Mouse (Mus musculus): ENCODE measurements at regions not wholly inside any gene's neighbourhood (a gene's known extent, or its start where the extent isn't known, plus 50 kb on each side); places are given as distances from the start of the nearest gene placed in this dataset.

DNA sequence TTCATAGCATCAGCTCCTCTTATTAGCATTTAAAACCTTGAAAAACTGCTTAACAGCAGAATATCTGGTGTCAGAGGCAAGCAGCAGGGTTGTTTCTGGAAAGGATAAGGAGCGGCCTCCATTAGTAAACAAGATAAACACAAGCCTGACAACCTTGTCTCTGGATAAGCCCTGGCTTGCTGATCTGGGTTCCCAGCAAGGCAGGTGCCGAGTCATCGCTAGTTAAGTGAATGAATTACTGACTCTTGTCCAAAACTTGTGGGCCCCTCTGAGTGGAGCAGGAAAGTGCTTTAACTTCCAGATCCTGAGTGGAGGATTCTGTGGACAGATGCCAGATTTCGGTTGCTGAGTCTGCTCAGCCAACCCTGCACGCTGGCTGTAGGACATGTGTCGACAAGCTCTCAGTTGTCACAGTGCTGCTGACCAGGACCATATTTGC, 85.6 kb upstream of the Lgalsl start:
- WGBS = 42% methylated on average over 6 of the region's 6 CpGs
- H3K4me2 ChIP-seq (ENCODE audit: low read depth, low read length) = no peak overlapping the region
- H3K36me3 ChIP-seq (ENCODE audit: control insufficient read depth, insufficient read depth, low read length) = no peaks in the 10 kb centered on the region
- no peak overlapping the region for H3K27ac ChIP-seq (ENCODE audit: low read length)
- peak; percentile 58 for ATAC-seq
- no peak overlapping the region for H3K9ac ChIP-seq (ENCODE audit: low read depth, low read length)
- H3K9me3 ChIP-seq (ENCODE audit: control insufficient read depth, low read length) = no peaks in the 10 kb centered on the region
- H3K27me3 ChIP-seq (replicated peaks; ENCODE audit: control insufficient read depth, insufficient read depth, low read length) = no peaks in the 10 kb centered on the region
- peaks cover 15% of the 10 kb centered on the region; the same call in 1 of the 2 replicates for H3K4me1 ChIP-seq (ENCODE audit: control insufficient read depth, insufficient read depth, low read length)
- H3K4me3 ChIP-seq (ENCODE audit: low read length) = no peak overlapping the region

DNA sequence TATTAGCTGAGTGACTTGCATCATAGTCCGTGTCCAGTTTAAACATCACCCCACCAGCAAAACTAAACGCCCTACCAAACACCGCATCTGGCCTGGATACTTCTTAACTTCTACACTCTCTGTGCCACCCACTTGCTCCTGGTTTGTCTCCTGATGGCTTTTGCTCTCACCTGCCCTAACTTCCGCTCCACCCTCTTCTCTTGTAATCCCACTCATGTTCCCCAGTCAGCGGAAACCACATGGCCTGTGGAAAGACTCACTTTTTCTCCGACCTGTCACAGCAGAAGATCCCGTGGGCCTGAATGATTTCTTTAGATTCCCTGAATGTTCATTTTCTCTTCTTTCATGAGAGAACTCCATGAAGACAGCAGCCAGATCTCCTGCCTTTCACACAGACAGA, 86.1 kb upstream of the Lgalsl start:
- Histone ChIP-seq H3K9ac (ENCODE audit: low read depth, low read length) (no peak overlapping the region), H3K27ac (ENCODE audit: low read length) (no peak overlapping the region)
- 87% methylated on average over 7 of the region's 7 CpGs for WGBS

DNA sequence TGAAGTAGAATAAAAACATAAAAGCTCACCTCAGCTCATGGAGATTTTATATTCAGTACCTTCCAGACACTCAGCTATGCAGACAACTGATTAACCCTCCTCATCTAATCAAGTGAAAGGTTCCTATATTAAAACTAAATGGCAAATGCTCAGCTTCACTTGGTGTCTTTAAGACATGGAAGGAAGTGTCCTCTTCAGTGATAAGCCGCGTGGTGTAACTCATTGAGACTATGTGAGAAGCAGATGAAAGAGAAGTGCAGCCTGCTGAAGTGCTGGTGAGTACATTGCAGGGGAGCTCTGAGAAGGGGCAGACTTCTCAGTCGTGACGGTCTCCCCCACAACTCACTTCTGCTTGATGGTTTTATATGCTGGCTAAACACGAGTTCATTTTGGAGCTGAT, 86.6 kb upstream of the Lgalsl start:
- Histone ChIP-seq H3K4me2 (ENCODE audit: low read depth, low read length) (no peak overlapping the region), H3K4me3 (ENCODE audit: low read length) (no peak overlapping the region), H3K9me3 (ENCODE audit: control insufficient read depth, low read length) (no peaks in the 10 kb centered on the region), H3K27ac (ENCODE audit: low read length) (no peak overlapping the region), H3K4me1 (ENCODE audit: control insufficient read depth, insufficient read depth, low read length) (peaks cover 15% of the 10 kb centered on the region; the same call in 1 of the 2 replicates), H3K9ac (ENCODE audit: low read depth, low read length) (no peak overlapping the region), H3K36me3 (ENCODE audit: control insufficient read depth, insufficient read depth, low read length) (no peaks in the 10 kb centered on the region), H3K27me3 (replicated peaks; ENCODE audit: control insufficient read depth, insufficient read depth, low read length) (no peaks in the 10 kb centered on the region)
- no peak for ATAC-seq
- 59% methylated on average over 5 of the region's 5 CpGs for WGBS

More for the DNA sequence above, 86.1 kb upstream of the Lgalsl start:
- H3K36me3 ChIP-seq (ENCODE audit: control insufficient read depth, insufficient read depth, low read length) = no peaks in the 10 kb centered on the region
- no peaks in the 10 kb centered on the region for H3K27me3 ChIP-seq (replicated peaks; ENCODE audit: control insufficient read depth, insufficient read depth, low read length)
- ATAC-seq = no peak
- H3K9me3 ChIP-seq (ENCODE audit: control insufficient read depth, low read length) = no peaks in the 10 kb centered on the region
- no peak overlapping the region for H3K4me2 ChIP-seq (ENCODE audit: low read depth, low read length)
- no peak overlapping the region for H3K4me3 ChIP-seq (ENCODE audit: low read length)
- peaks cover 15% of the 10 kb centered on the region; the same call in 1 of the 2 replicates for H3K4me1 ChIP-seq (ENCODE audit: control insufficient read depth, insufficient read depth, low read length)

DNA sequence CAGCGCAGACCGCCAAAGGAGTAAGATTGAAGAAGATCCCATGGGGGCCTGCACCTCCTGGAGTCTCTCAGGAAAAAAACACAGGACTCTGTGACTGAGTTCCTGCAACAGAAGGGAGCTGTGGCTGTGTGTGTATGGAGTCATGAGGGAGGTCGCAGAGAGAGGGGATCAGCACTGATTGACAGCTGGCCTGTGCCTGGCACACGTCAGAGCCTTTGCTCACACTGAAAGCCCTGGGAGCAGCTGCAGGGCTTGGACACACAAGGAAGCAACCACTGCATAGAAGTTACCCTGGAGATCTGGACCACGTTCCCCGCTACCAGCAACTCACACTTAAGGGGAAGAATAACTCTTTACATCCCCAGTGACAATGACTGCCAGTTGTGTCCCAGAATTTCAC, 92.3 kb upstream of the Lgalsl start:
- Histone ChIP-seq H3K27me3 (replicated peaks; ENCODE audit: control insufficient read depth, insufficient read depth, low read length) (no peaks in the 10 kb centered on the region), H3K9me3 (ENCODE audit: control insufficient read depth, low read length) (no peaks in the 10 kb centered on the region), H3K4me1 (ENCODE audit: control insufficient read depth, insufficient read depth, low read length) (no peaks in the 10 kb centered on the region), H3K9ac (ENCODE audit: low read depth, low read length) (no peak overlapping the region), H3K4me3 (ENCODE audit: low read length) (no peak overlapping the region), H3K4me2 (ENCODE audit: low read depth, low read length) (no peak overlapping the region), H3K36me3 (ENCODE audit: control insufficient read depth, insufficient read depth, low read length) (no peaks in the 10 kb centered on the region), H3K27ac (ENCODE audit: low read length) (no peak overlapping the region)
- no peak for ATAC-seq
- WGBS = 64% methylated on average over 6 of the region's 6 CpGs

DNA sequence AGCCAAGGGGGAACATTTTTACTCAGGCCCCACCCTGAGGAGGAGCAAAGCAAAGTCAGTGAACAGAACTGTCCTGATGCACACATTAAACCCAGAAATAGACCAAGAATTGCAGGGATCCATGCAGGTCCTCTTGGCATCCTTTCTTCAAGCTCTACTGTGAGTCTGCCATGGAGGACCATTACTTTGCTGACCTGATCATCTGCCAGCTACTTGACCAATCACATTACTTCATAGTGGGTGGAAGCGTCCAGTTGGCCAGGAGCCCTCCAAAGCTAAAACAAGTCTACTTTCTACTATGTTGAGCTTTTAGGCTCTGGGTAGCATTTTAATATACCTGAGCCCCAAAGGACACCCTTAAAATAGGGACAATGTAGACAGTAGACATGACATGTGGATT, 98.6 kb upstream of the Lgalsl start:
- Histone ChIP-seq H3K9ac (ENCODE audit: low read depth, low read length) (no peak overlapping the region), H3K27ac (ENCODE audit: low read length) (no peak overlapping the region), H3K36me3 (ENCODE audit: control insufficient read depth, insufficient read depth, low read length) (no peaks in the 10 kb centered on the region), H3K4me2 (ENCODE audit: low read depth, low read length) (no peak overlapping the region), H3K4me3 (ENCODE audit: low read length) (no peak overlapping the region), H3K9me3 (ENCODE audit: control insufficient read depth, low read length) (no peaks in the 10 kb centered on the region), H3K4me1 (ENCODE audit: control insufficient read depth, insufficient read depth, low read length) (no peaks in the 10 kb centered on the region), H3K27me3 (replicated peaks; ENCODE audit: control insufficient read depth, insufficient read depth, low read length) (no peaks in the 10 kb centered on the region)
- no peak for ATAC-seq
- WGBS = 92% methylated on average over 1 of the region's 1 CpGs

DNA sequence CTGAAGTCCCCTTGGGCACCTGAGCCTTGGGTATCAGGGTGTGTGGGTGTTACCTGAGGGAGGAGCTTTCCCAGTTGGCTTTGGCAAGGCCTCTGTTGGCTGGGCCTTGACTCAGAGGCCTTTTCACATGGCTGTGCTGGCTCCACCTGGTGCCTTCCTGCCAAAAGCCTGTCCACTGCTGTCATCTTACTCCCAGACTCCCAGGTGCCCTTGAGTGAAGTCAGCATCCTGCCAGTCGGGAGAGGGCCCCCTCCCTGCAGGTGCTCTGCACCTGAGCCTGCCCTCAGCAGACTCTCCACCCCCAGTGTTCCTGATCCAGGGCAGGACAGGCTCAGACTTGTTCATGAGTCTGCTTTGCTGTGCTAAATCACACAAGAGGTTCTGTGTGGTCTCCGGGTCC, 99.2 kb upstream of the Lgalsl start:
- H3K4me2 ChIP-seq (ENCODE audit: low read depth, low read length) = no peak overlapping the region
- H3K9ac ChIP-seq (ENCODE audit: low read depth, low read length) = no peak overlapping the region
- H3K4me1 ChIP-seq (ENCODE audit: control insufficient read depth, insufficient read depth, low read length) = no peaks in the 10 kb centered on the region
- peak; percentile 36; the same call in 1 of the 2 replicates for ATAC-seq
- 64% methylated on average over 2 of the region's 2 CpGs for WGBS
- no peak overlapping the region for H3K27ac ChIP-seq (ENCODE audit: low read length)
- no peaks in the 10 kb centered on the region for H3K9me3 ChIP-seq (ENCODE audit: control insufficient read depth, low read length)
- no peaks in the 10 kb centered on the region for H3K27me3 ChIP-seq (replicated peaks; ENCODE audit: control insufficient read depth, insufficient read depth, low read length)
- no peaks in the 10 kb centered on the region for H3K36me3 ChIP-seq (ENCODE audit: control insufficient read depth, insufficient read depth, low read length)
- H3K4me3 ChIP-seq (ENCODE audit: low read length) = no peak overlapping the region

DNA sequence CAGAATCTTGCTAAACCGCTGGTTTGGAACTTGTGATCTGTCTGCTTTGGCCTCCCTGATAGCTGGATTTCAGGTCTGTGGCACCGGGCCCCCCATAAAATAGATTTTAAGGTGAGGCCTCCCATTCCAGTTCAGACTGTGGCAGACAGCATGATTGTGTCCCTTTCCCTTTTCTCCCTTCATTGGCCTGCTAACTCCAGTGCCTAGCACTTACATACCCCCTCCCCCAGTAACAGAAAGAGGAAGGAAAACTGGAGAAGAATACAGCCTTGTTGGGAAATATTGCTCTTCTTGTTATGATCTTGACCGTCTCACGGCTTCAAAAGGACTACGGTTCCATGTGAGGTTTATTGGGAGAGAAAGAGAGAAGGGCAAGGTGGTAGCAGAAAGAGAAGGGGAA, 99.7 kb upstream of the Lgalsl start:
- no peak for ATAC-seq
- Histone ChIP-seq H3K27me3 (replicated peaks; ENCODE audit: control insufficient read depth, insufficient read depth, low read length) (no peaks in the 10 kb centered on the region), H3K4me1 (ENCODE audit: control insufficient read depth, insufficient read depth, low read length) (no peaks in the 10 kb centered on the region), H3K27ac (ENCODE audit: low read length) (no peak overlapping the region), H3K4me2 (ENCODE audit: low read depth, low read length) (no peak overlapping the region), H3K36me3 (ENCODE audit: control insufficient read depth, insufficient read depth, low read length) (no peaks in the 10 kb centered on the region), H3K4me3 (ENCODE audit: low read length) (no peak overlapping the region), H3K9me3 (ENCODE audit: control insufficient read depth, low read length) (no peaks in the 10 kb centered on the region), H3K9ac (ENCODE audit: low read depth, low read length) (no peak overlapping the region)
- WGBS = 86% methylated on average over 5 of the region's 5 CpGs

DNA sequence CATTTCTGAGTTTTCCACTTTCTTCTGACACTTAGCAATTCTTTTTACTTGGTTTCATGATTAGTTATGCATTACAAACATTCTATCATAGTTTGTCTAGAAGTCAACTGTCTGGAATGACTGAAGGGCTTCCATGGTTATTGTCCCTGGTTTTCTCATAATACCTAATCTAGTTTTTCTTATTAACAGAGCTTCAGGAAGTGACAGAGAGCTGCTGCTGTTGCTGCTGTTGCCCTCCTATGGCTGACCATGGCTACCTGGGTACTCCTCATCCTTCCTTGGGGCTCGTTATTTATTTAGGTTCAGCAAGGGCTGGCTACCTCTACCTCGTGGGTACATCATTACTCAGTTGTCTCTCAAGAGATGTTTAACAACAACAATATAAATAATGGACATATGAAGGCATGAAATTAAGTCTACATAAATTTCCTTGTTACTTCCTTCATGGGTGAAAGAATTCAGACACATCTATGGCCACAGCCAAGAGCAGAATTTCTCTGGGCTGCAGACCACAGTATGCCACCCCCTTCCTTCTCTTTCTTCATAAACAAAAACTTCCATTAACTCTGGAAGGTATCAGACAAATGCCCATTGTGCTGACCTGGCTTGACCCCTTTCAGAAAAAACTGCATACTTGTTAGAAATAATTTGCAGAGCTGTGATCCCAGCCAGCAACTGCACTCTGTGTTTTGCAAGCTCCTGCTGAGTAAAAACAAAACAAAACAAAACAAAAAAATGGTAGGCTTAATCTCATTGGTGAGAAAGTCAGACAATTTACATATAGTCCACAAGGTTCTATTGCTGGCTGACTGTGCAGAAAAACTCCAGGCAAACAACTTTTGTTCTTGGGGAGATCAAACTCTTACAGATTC, 103.6 kb upstream of the Lgalsl start:
- ATAC-seq = no peak
- Histone ChIP-seq H3K4me3 (ENCODE audit: low read length) (no peak overlapping the region), H3K27ac (ENCODE audit: low read length) (no peak overlapping the region), H3K9ac (ENCODE audit: low read depth, low read length) (no peak overlapping the region), H3K4me2 (ENCODE audit: low read depth, low read length) (no peak overlapping the region), H3K9me3 (ENCODE audit: control insufficient read depth, low read length) (no peaks in the 10 kb centered on the region), H3K27me3 (replicated peaks; ENCODE audit: control insufficient read depth, insufficient read depth, low read length) (no peaks in the 10 kb centered on the region), H3K4me1 (ENCODE audit: control insufficient read depth, insufficient read depth, low read length) (no peaks in the 10 kb centered on the region), H3K36me3 (ENCODE audit: control insufficient read depth, insufficient read depth, low read length) (no peaks in the 10 kb centered on the region)
- 30% methylated on average over 2 of the region's 2 CpGs for WGBS

DNA sequence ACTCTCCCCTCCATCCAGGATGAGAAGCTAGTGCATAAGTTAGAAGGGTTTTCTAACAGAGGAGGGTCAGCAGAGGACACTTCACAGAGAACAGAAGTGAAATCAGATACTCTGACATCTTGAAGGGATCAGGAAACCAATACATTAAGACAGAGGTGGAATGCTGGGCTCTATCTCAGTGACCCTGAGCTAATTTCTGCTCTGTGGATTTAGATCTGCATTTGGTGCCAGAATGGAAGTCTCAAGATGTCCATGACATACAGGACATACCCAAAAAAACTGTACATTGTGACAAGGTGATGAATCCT, 104.2 kb upstream of the Lgalsl start:
- no peaks in the 10 kb centered on the region for H3K27me3 ChIP-seq (replicated peaks; ENCODE audit: control insufficient read depth, insufficient read depth, low read length)
- H3K4me2 ChIP-seq (ENCODE audit: low read depth, low read length) = no peak overlapping the region
- H3K27ac ChIP-seq (ENCODE audit: low read length) = no peak overlapping the region
- no peak overlapping the region for H3K9ac ChIP-seq (ENCODE audit: low read depth, low read length)
- H3K4me3 ChIP-seq (ENCODE audit: low read length) = no peak overlapping the region
- no peaks in the 10 kb centered on the region for H3K36me3 ChIP-seq (ENCODE audit: control insufficient read depth, insufficient read depth, low read length)
- no peak for ATAC-seq
- no peaks in the 10 kb centered on the region for H3K9me3 ChIP-seq (ENCODE audit: control insufficient read depth, low read length)
- no peaks in the 10 kb centered on the region for H3K4me1 ChIP-seq (ENCODE audit: control insufficient read depth, insufficient read depth, low read length)

DNA sequence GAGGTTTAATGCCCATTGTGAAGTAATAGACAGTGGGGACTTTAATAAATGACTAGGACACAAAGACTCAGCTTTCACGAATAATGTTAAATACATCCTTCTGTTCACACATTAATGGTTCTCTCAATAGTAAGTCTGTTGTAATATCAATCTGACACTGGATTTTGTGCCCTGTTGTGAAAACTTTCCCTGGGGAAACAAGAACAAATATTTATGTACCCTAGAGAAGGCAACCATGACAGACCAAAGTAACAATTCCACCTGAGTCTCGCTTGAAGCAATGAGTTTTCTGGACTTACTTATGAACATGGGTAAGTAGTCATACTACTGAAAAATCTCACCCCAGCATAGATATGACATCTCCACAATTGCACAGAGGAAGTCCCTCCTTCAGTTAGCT, 105.1 kb upstream of the Lgalsl start:
- H3K36me3 ChIP-seq (ENCODE audit: control insufficient read depth, insufficient read depth, low read length) = no peaks in the 10 kb centered on the region
- H3K4me2 ChIP-seq (ENCODE audit: low read depth, low read length) = no peak overlapping the region
- H3K4me3 ChIP-seq (ENCODE audit: low read length) = no peak overlapping the region
- no peaks in the 10 kb centered on the region for H3K4me1 ChIP-seq (ENCODE audit: control insufficient read depth, insufficient read depth, low read length)
- H3K9ac ChIP-seq (ENCODE audit: low read depth, low read length) = no peak overlapping the region
- H3K27ac ChIP-seq (ENCODE audit: low read length) = no peak overlapping the region
- ATAC-seq = no peak
- H3K27me3 ChIP-seq (replicated peaks; ENCODE audit: control insufficient read depth, insufficient read depth, low read length) = no peaks in the 10 kb centered on the region
- WGBS = 93% methylated on average over 2 of the region's 2 CpGs
- H3K9me3 ChIP-seq (ENCODE audit: control insufficient read depth, low read length) = no peaks in the 10 kb centered on the region
